Mouse (Mus musculus): ENCODE measurements around the gene Gm17660.

GRCm38 (mm10) chr5:104048139-104048538 lies 29.3 kb downstream of the Gm17660 start:
- no peak for TF ChIP-seq MXI1 (IDR thresholded peaks at IDR 0.05; ENCODE audit: low read depth, low read length)
- TF ChIP-seq JUND (conservative IDR thresholded peaks at IDR 0.05; ENCODE audit: low read depth, low read length): no peak
- no peak for TF ChIP-seq E2F4 (IDR thresholded peaks at IDR 0.05; ENCODE audit: insufficient replicate concordance, low read depth, low read length)
- TF ChIP-seq USF2 (conservative IDR thresholded peaks at IDR 0.05; ENCODE audit: low read depth, low read length): no peak

All from CH12.LX (cell line).